12 mouse cellular contexts compared by ENCODE assay signal in genomic region chr13:101957782-101958181, GRCm38 (mm10).
DNase-seq lines count a peak whose midpoint lies in the region; ATAC-seq lines count a peak whose summit lies in the region.
"Had no signal": no experiment of that assay in that cellular context is flagged by ENCODE, and none has a peak within 500 bp of the region (broad histone marks: within the 10 kb centered on the region; RNA-seq: fewer than 3 reads in every experiment).

No protein-coding gene starts in this region.

- H3K27me3 ChIP-seq in lung, embryonic 15.5 days, result no peaks in the 10 kb centered on the region
- H3K27me3 ChIP-seq: limb, embryonic 15.5 days had no signal

- H3K4me3 ChIP-seq in lung, embryonic 15.5 days, result no peak overlapping the region
- H3K4me3 ChIP-seq: erythroblast, embryonic 14.5 days; limb, embryonic 15.5 days had no signal

- H3K9ac ChIP-seq in lung, embryonic 15.5 days, result no peak overlapping the region
- H3K9ac ChIP-seq: limb, embryonic 15.5 days had no signal

- no peaks in the 10 kb centered on the region for H3K9me3 ChIP-seq in lung, embryonic 15.5 days
- H3K9me3 ChIP-seq: limb, embryonic 15.5 days had no signal

- ATAC-seq in lung, embryonic 15.5 days (ENCODE audit: borderline replicate concordance, extremely low read depth, low FRiP score, low TSS enrichment), result peak; percentile 52; the same call in 1 of the 2 replicates
- ATAC-seq: inflammation-experienced regulatory T-cells, adult 6 months had no signal

- no peaks in the 10 kb centered on the region for H3K36me3 ChIP-seq in lung, embryonic 15.5 days
- H3K36me3 ChIP-seq: limb, embryonic 15.5 days had no signal

- H3K4me1 ChIP-seq in lung, embryonic 15.5 days, result peaks cover 16% of the 10 kb centered on the region

- H3K27ac ChIP-seq in lung, embryonic 15.5 days, result peak overlapping the region; percentile 52
- H3K27ac ChIP-seq: limb, embryonic 15.5 days had no signal

- DNase-seq in cerebellum, postnatal 10 days, result peak; percentile 10 to 12
- no peak for DNase-seq in cerebellum, postnatal 36 days
- no peak for DNase-seq in lung, adult 18-20 months
- DNase-seq in kidney, postnatal 10 days, result peak; percentile 79
- DNase-seq in testis, postnatal 10 days (ENCODE audit: low spot score), result peak; percentile 47
- DNase-seq in urinary bladder, postnatal 4 days (ENCODE audit: low spot score in 2 of 2), result no peak
- DNase-seq in layer of hippocampus, postnatal 36 days, result no peak
- DNase-seq: spleen, adult 18-20 months had no signal

- WGBS in lung, embryonic 15.5 days, result 37% methylated on average over 4 of the region's 4 CpGs

- no peak overlapping the region for H3K4me2 ChIP-seq in lung, embryonic 15.5 days
- H3K4me2 ChIP-seq: limb, embryonic 15.5 days had no signal

Comparison
In these comparisons a context has a peak if more than half of its experiments do, and no peak if none do; other contexts are left out.
1. DNase-seq: peak in cerebellum, postnatal 10 days (2 of 2), kidney, postnatal 10 days (single experiment) and testis, postnatal 10 days (single experiment); none in cerebellum, postnatal 36 days (0 of 2), lung, adult 18-20 months (0 of 2), urinary bladder, postnatal 4 days (0 of 2) and layer of hippocampus, postnatal 36 days (0 of 2).